Mouse (Mus musculus): ENCODE measurements around the gene Fam241a.

Gene Fam241a

DNA sequence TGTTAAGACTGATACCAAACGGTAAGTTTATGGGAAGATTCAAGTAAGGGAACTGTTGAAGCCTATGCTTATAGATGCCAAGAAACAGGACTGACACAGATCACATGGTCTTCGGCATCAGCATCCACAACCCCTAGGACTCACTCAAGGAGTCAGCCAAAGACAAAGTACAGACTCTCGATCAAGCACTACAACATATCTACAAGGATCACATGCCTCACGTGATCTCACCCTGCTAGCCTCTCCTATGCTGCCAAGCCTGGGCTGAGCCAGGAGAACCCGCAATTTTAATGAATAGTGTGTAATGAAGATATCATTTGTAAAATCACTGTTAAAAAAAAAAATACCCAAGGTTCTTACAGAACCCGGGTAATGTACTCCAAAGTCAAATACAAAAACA, 60.5 kb downstream of the Fam241a start:
- no peak for DNase-seq

DNA sequence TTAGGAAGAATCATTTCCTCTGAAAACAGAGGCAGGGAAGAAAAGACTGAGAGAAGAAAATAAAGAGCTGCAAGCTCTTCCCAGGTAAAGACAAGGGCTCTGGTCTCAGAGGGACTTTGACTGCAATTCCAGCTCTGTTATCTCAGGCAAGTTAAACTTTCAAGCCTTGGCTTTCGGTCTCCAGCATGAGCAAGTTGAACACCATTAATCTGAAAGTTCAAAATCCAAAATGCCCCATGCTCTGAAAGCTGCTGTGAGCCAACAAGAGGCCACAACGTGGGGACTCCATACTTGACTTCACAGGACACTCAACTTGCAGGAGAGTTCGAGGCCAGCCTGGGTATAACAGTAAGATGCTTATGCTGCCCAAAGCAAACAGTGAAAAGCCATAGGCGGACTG, 62.1 kb downstream of the Fam241a start:
- DNase-seq, result no peak

DNA sequence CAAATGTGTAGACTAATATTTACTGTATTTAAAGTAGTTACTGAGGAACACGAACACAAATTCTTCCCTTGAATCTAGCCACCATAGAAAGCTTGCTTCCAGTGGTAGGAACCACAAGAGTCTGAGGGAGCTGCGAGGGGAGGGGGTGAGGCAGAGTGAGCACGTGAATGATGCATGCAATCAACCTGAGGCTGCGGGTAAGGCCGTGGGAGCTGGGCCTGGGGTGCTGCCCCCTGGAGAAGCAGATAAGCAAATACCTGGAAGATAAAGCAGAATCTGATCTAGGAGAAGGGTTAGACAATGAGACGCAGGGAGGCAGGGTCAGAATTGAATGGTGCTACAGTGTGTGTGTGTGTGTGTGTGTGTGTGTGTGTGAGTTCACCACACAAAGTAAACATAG, 65.0 kb downstream of the Fam241a start:
- no peak for DNase-seq

DNA sequence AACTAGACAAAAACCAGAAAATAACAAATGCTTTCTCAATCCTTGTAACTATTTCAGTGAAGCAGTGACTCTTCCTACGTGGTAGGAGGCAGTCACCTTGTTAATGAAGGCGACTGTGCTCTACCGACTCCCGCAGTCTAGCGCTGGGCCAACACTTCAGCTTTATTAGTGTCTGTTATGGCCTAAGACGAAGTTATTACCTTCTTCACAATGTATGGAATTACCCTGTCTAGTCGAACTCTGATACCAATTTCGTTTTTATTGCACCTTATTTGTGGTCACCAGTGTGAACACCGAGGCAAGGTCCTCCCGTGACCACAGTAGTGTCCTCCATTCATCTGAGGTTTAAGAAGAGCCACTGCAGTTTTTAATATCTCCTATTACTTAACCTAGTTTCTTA, 65.9 kb downstream of the Fam241a start:
- DNase-seq, result no peak

DNA sequence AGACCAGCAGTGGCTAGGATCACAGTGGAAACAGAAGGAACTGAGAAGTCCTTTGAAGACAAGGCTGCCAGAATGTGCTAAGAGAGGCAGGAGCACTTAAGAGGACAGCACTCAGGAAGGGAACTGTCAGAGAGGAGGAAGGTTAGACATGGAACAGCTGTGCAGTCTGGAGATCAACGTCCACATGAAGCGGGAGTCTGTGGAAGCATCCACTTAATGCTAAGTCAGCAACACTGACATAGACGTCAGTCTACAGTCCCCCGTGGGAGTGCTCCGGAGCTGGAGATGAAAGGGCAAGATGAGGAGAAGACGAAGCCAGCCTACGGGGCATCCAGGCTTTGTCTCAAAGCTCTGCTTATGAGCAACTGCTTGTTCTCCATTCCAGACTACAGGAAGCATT, 69.0 kb downstream of the Fam241a start:
- no peak for DNase-seq

DNA sequence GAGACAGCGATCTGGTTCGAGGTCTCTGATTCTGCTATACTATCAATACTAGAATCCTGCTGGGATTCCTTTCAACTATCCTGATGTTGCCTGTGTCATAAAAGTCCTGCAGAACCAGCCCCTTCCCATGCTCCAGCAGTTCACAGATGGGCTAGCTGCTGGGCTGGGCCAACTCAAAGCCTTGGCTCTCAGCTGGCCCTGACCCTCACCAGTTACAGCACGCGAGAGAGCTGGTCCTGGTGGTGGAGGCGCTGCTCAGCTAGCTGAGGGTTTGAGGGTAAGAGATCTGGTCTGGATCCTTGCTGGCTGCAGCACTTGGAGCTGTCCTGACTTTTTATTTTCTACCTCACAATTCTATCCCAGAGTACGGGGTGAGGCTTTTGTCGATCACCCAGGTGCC, 69.6 kb downstream of the Fam241a start:
- no peak for DNase-seq

DNA sequence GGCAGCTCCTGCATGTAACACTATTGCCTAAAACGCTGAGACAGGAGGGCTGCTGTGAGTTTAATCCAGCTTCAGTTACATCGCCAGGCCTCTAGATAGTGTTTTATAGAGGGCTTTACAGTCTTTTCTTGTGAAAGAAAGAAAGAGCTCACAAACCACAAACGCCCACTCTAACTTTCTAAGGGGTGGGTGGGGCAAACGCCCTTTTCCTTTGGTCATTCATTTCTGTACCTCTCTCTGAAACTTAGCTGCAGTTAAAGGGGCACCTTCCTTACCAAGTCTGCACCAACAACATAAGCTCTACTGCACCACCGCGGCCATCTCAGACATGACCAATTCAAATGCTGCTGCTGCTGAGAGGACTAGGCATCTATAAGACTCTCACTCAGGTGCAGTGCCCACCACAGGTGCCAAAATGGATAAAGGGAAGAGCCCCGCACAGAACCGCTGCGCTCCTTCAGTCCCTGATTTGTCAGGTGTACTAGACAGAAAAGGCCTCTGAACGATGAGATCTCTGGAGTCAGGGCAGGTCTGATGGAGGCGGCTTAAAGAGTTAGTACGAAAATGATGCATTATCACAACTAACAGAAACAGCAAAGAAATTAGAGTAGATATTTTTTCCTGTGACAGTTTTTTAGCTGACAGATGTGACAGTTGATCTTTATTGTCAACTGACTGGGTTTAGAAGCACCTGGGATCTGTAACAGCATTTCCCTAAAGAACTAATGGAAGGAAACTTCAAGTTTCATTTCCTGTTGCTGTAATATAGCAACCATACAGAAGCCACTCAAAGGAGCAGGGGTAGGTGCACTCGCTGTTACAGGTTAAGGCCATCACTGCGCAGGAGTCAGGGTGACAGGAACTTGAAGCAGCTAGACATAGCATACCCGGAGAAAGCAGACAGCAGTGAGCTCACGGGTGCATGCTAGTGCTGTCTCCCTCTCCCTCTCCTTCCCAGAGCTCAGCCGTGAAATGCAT, 71.9 kb downstream of the Fam241a start:
- no peak for DNase-seq

DNA sequence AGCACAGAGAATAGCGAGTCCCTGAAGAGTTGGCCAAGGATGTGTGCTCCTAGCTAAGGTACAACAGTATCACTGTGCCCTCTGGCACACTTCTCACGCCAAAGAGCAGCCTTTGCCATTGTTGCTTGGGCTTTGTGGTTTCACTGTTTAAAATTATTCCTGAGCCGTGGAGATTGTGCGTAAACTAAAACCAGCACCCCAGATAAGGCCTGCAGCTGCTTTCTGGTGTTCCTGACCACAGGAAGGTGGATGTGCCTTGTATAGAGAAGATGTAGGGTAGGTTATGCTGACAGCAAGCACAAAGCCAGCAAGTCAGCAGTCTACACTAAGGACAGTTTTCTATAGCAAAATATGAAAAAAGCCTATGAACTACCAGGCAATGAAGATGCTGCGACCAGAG, 74.9 kb downstream of the Fam241a start:
- no peak for DNase-seq

DNA sequence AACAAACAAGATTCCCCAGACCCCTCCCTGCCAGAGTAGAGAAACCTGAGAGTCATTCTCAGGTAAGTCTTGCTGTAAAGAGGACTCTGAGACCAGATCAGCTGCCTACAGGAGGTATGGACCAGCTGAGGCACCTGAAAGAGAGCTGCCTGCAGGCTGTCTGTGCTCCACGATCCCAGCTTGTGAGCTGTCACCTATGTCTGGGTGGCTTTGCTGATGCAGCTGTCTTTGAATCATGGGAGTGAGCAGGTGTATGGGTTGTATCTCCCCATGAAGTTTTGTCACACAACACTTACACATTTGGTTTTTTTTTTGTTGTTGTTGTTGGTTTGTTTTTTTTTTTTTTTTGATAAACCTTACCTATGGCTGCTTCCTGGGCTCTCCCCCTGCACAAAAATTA, 75.7 kb downstream of the Fam241a start:
- DNase-seq, result no peak
